Mouse (Mus musculus) frontal cortex, postnatal 10 days (tissue): ENCODE data around the gene Dop1b.
A peak's percentile ranks its signal among the peaks of the same experiment; 100 is the strongest.

Experiments
- DNase-seq, 2 experiments: peaks; one replicate each; pipeline ENCODE4 v3.0.0; 2022; ENCODE audit warnings: low spot score in 2 of 2, mixed read lengths in 1 of 2

Gene Dop1b

GRCm38 (mm10) chr16:93830071-93830470, 118.4 kb downstream of the Dop1b start:
- no peak for DNase-seq

DNA sequence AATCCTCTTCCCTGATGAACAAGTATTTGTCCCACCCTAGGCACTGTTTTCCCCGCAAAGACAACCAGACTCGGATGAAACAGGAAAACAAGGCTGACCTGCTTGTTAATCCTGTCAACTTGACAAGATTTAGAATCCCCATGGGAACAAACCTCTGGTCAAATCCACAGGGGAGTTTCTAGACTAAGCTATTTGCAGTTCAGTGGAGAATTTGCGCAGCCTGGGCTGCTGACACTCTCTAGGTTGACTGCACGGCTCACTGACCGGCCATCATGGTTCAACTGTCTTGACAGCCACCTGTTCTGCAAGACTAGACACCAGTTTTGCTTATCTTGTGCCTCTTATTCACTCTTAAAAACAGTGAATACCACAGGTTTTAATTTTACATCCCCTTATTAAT, 119.2 kb downstream of the Dop1b start:
- DNase-seq: no peak

GRCm38 (mm10) chr16:93831627-93832395, 120.1 kb downstream of the Dop1b start, which contains the start of gene Morc3:
TSS of gene Morc3 (plus strand) at chr16:93832121.
- DNase-seq: peak; percentile 99

DNA sequence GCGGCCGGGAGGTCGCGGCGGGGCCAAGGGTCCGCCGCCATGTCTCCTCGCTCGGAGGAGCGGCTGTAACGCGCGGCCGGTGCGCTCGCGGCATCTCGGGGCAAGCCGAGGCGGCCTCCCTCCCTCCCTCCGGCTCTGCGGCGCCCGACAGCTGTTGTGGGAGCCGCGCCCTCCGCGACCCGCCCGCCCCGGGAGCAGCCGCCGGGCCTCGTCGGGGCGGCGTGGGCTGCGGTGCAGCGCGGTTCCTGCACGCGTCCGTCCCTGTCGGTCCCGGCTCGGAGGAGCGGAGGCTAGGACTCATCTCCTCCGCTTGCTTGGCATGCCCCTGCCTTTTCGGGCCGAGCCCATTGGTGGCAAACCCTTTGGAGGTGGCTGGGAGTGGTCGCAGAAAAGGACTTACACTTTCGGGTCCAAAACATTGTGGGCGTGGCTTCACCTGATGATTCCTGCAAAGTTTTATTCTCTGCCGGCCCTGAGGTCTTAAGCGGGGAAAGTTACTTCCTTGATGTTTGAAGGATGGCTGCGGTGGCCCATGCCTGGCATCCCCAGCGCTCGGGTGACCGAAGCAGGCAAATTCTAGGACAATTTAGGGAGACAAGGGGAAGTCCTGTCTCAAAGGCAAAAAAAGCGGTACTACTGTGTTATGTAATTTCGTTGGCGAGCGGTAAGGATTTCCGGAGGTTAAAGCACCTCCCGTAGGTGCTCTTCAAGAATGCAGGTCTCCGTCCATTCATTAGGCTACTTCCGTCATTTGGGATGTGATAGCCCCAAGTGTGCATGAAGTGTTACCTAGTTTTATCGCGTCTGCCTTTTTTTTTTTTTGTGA, 121.0 kb downstream of the Dop1b start:
- DNase-seq: peak in 1 of 2 experiments; percentile 40

- DNase-seq: no peak
Observed at GRCm38 (mm10) chr16:93833551-93833950, 121.8 kb downstream of the Dop1b start.

DNA sequence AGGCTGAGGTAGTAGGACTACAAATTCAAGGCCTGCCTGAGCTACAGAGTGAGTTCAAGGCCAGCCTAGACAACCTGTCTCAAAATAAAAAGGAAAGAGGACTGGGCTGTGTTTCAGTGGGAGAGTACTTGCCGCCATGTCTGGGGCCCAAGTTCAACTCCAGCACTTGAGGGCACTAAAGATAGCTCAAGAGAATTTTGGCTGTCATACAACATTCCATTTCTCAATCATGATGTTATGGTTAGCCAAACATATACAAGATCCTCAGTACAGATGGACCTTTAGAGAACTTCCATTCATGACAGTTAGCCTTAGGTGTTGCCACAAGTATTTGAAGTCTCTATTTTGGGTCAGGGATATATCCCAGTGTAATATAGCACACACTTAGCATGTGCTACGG, 122.4 kb downstream of the Dop1b start:
- no peak for DNase-seq

GRCm38 (mm10) chr16:93839049-93839448, 127.3 kb downstream of the Dop1b start:
- no peak for DNase-seq

DNA sequence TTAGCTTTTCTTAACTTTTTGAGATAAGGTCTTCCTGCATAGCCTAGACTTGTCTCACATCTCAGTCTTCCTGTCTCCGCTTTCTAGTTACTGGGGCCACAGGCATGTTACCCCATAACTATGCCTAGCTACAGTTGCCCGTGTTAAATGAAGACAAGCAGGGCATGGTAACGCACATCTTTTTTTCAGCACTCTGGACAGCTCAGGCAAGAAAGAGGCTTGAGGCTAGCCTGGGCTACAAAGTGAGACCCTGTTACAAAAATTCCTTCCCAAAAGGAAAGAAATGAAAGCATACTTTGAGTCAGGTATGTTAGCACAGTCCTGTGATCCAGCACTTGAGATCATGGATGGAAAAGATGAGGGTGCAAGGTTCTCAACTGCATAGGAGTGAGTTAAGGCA, 138.8 kb downstream of the Dop1b start:
- no peak for DNase-seq

- DNase-seq: no peak
Observed at GRCm38 (mm10) chr16:93859967-93860366, 148.3 kb downstream of the Dop1b start.
